In the genomic region with DNA sequence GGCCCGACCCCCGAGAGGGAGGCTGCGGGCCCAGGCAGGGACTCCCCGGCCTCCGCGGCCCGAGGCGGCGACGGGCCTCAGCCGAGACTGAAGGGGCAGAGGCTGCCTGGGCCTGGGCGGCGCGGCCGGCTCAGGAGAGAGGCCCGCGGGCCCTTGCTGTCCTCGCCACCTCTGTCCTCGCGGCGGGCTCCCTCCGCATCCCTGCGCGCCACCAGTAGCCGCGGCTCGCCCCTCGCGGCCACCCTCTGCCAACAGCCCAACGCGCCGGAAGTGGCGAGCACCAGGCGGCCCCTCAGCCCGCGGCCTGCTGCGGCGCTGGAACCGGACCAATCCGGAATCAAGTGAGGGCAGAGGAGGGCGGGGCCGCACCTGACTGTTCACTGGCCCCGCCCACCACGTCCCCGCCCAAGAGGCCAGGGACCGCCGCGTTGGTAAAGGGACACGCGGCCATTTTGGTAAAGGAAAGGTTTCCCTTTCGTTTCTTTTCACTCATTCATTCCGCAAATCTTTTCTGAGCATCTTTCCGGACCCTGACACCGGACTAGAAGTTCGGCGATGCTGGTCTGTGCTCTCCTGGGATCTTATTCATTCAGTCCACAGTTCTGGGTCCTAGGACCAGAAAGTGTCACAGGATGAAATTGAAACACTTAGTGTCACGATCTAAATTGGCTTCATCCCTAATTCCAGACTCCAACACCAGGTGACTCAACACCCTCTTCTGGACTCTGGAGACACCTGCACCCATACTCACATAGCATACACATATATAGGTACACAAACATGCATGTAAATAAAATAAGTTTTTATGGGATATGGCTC, we compare ENCODE assay signal across 8 mouse cellular contexts. TPM values are rescaled to one million over a fixed set of nuclear protein-coding genes. Genes with fewer than 3 reads are reported as not detected.
A peak's percentile ranks its signal among the peaks of the same experiment; 100 is the strongest.
DNase-seq lines count a peak whose midpoint lies in the region; ATAC-seq lines count a peak whose summit lies in the region.

A gene (minus strand): TSS at position 324 of the 819 bp plus-strand sequence.

- peak; percentile 98 for DNase-seq in ZHBTc4 (ENCODE audit: low read depth, low spot score)
- DNase-seq in gastrocnemius, adult 8-10 months (ENCODE audit: low spot score in 2 of 2), result peak; percentile 91 to 93
- DNase-seq in hindlimb bud, embryonic 11.5 days (ENCODE audit: extremely low spot score, low read depth, low spot score), result peak; percentile 72
- peak; percentile 80 to 95 for DNase-seq in left cerebral cortex, adult 8-10 months (ENCODE audit: low spot score in 2 of 2)
- peak; percentile 98 for DNase-seq in right cerebral cortex, postnatal 10 days (ENCODE audit: low spot score in 2 of 2)
- DNase-seq in urinary bladder, postnatal 25 days (ENCODE audit: low spot score), result peak; percentile 95

- ATAC-seq in common myeloid progenitor, adult 5-6 weeks (replicated peaks; ENCODE audit: low read depth, poor library complexity, severe bottlenecking), result peak; percentile 95

- H3K27me3 ChIP-seq in megakaryocyte, embryonic 14.5 days (replicated peaks), result peaks cover 8% of the 10 kb centered on the region

- H3K36me3 ChIP-seq in megakaryocyte, embryonic 14.5 days (replicated peaks; ENCODE audit: low read length), result peaks cover 6% of the 10 kb centered on the region

- no peaks in the 10 kb centered on the region for H3K9me3 ChIP-seq in megakaryocyte, embryonic 14.5 days

- H3K4me1 ChIP-seq in megakaryocyte, embryonic 14.5 days, result peaks cover 45% of the 10 kb centered on the region

- H3K4me3 ChIP-seq in megakaryocyte, embryonic 14.5 days (replicated peaks), result peak within 1 kb of the TSS; percentile 100

RNA-seq across cellular contexts. Expression of the gene that starts here (rescaled TPM):
- total RNA-seq in common myeloid progenitor, adult 5-6 weeks (2017), result 61.5 and 76.0 TPM in 2 replicates
- total RNA-seq in gastrocnemius, adult 8-10 months (2022), result 10 to 100 TPM in 3 of 4 experiments, 1 to 10 TPM in 1; 8.3 to 18.1 (median 11.8) TPM
- 100 to 1,000 TPM in 1 of 4 experiments, 10 to 100 TPM in 3; 88.8 to 104 (median 97.5) TPM for total RNA-seq in left cerebral cortex, adult 8-10 months (2022)
- 83.9 and 172 TPM in 2 replicates for polyA plus RNA-seq in megakaryocyte, embryonic 14.5 days (2012; ENCODE audit: insufficient read depth, low replicate concordance)

Comparison
In these comparisons a context has a peak if more than half of its experiments do, and no peak if none do; other contexts are left out.
1. Peak in every context shown above with its lines: DNase-seq, ATAC-seq and H3K4me3 ChIP-seq.